Comparison of ENCODE assay signal across 17 mouse cellular contexts in genomic region chr4:149164150-149164549, GRCm38 (mm10). TPM values are rescaled to one million over a fixed set of nuclear protein-coding genes. Genes with fewer than 3 reads are reported as not detected.
DNase-seq lines count a peak whose midpoint lies in the region; ATAC-seq and TF ChIP-seq lines count a peak whose summit lies in the region.
"Had no signal": no experiment of that assay in that cellular context is flagged by ENCODE, and none has a peak within 500 bp of the region (broad histone marks: within the 10 kb centered on the region; RNA-seq: fewer than 3 reads in every experiment).

No protein-coding gene starts in this region.

- no peak overlapping the region for H3K4me2 ChIP-seq in hindbrain, postnatal 0 days (ENCODE audit: low read depth, low read length)
- H3K4me2 ChIP-seq in hindbrain, embryonic 14.5 days (replicated peaks), result no peak overlapping the region
- 0 out of 2 replicates have a peak overlapping the region, but pooled peaks have one; percentile 8 for H3K4me2 ChIP-seq in lung, postnatal 0 days (replicated peaks; ENCODE audit: low read depth, low read length)
- H3K4me2 ChIP-seq in neural tube, embryonic 15.5 days, result no peak overlapping the region
- H3K4me2 ChIP-seq: limb, embryonic 12.5 days; midbrain, embryonic 13.5 days had no signal

- TF ChIP-seq CTCF in hindbrain, postnatal 0 days (IDR thresholded peaks at IDR 0.05; ENCODE audit: low read depth), result peak; percentile 39
- TF ChIP-seq CTCF in lung, postnatal 0 days (IDR thresholded peaks at IDR 0.05), result peak; percentile 53
- peak; percentile 16; the same call in 1 of the 2 replicates for TF ChIP-seq CTCF in brain, embryonic 14.5 days (IDR thresholded peaks at IDR 0.05; ENCODE audit: borderline replicate concordance, extremely low read depth, insufficient read depth, insufficient read length)

- no peak overlapping the region for H3K4me3 ChIP-seq in hindbrain, postnatal 0 days (ENCODE audit: low read length)
- no peak overlapping the region for H3K4me3 ChIP-seq in hindbrain, embryonic 14.5 days (replicated peaks; ENCODE audit: low read length)
- no peak overlapping the region for H3K4me3 ChIP-seq in lung, postnatal 0 days (ENCODE audit: low read depth, low read length)
- no peak overlapping the region for H3K4me3 ChIP-seq in neural tube, embryonic 15.5 days (replicated peaks)
- H3K4me3 ChIP-seq: limb, embryonic 12.5 days had no signal

- peaks cover 30% of the 10 kb centered on the region for H3K36me3 ChIP-seq in hindbrain, postnatal 0 days (ENCODE audit: insufficient read depth, low read length)
- H3K36me3 ChIP-seq in hindbrain, embryonic 14.5 days (replicated peaks; ENCODE audit: control insufficient read depth, insufficient read depth), result peaks cover 61% of the 10 kb centered on the region
- H3K36me3 ChIP-seq in lung, postnatal 0 days (ENCODE audit: insufficient read depth, low read length), result peaks cover 20% of the 10 kb centered on the region; the same call in 1 of the 2 replicates
- peaks cover 36% of the 10 kb centered on the region for H3K36me3 ChIP-seq in neural tube, embryonic 15.5 days

- no peak for TF ChIP-seq EP300 in lung, postnatal 0 days (IDR thresholded peaks at IDR 0.05)

- H3K27me3 ChIP-seq in hindbrain, postnatal 0 days (ENCODE audit: insufficient read depth, low read length), result no peaks in the 10 kb centered on the region
- H3K27me3 ChIP-seq in hindbrain, embryonic 14.5 days (ENCODE audit: control insufficient read depth, insufficient read depth, low read length), result no peaks in the 10 kb centered on the region
- no peaks in the 10 kb centered on the region for H3K27me3 ChIP-seq in lung, postnatal 0 days (replicated peaks; ENCODE audit: insufficient read depth, low read length)
- H3K27me3 ChIP-seq in neural tube, embryonic 15.5 days (replicated peaks), result no peaks in the 10 kb centered on the region
- H3K27me3 ChIP-seq: limb, embryonic 12.5 days; midbrain, embryonic 13.5 days had no signal

- no peak overlapping the region for H3K27ac ChIP-seq in hindbrain, postnatal 0 days
- no peak overlapping the region for H3K27ac ChIP-seq in hindbrain, embryonic 14.5 days
- H3K27ac ChIP-seq in lung, postnatal 0 days (ENCODE audit: low read length), result no peak overlapping the region
- H3K27ac ChIP-seq in neural tube, embryonic 15.5 days (replicated peaks), result no peak overlapping the region
- H3K27ac ChIP-seq: limb, embryonic 12.5 days; midbrain, embryonic 13.5 days had no signal

- peaks cover 4% of the 10 kb centered on the region; the same call in 1 of the 2 replicates for H3K4me1 ChIP-seq in hindbrain, postnatal 0 days (ENCODE audit: insufficient read depth, low read length)
- peaks cover 10% of the 10 kb centered on the region for H3K4me1 ChIP-seq in hindbrain, embryonic 14.5 days (replicated peaks; ENCODE audit: control insufficient read depth, insufficient read depth, low read length)
- H3K4me1 ChIP-seq in lung, postnatal 0 days (ENCODE audit: insufficient read depth, low read depth, low read length), result no peaks in the 10 kb centered on the region
- peaks cover 31% of the 10 kb centered on the region for H3K4me1 ChIP-seq in neural tube, embryonic 15.5 days

- no peak overlapping the region for H3K9ac ChIP-seq in hindbrain, postnatal 0 days (replicated peaks; ENCODE audit: low read length)
- no peak overlapping the region for H3K9ac ChIP-seq in hindbrain, embryonic 14.5 days
- H3K9ac ChIP-seq in lung, postnatal 0 days (replicated peaks; ENCODE audit: low read depth), result no peak overlapping the region
- H3K9ac ChIP-seq in neural tube, embryonic 15.5 days (replicated peaks), result no peak overlapping the region
- H3K9ac ChIP-seq: limb, embryonic 12.5 days; midbrain, embryonic 13.5 days had no signal

- no peaks in the 10 kb centered on the region for H3K9me3 ChIP-seq in hindbrain, postnatal 0 days (ENCODE audit: low read length)
- no peaks in the 10 kb centered on the region for H3K9me3 ChIP-seq in hindbrain, embryonic 14.5 days (ENCODE audit: control insufficient read depth, low read length)
- no peaks in the 10 kb centered on the region for H3K9me3 ChIP-seq in lung, postnatal 0 days (ENCODE audit: low read length)
- no peaks in the 10 kb centered on the region for H3K9me3 ChIP-seq in neural tube, embryonic 15.5 days (replicated peaks)
- H3K9me3 ChIP-seq: limb, embryonic 12.5 days; midbrain, embryonic 13.5 days had no signal

- WGBS in hindbrain, postnatal 0 days, result 55% methylated on average over 5 of the region's 5 CpGs
- WGBS in hindbrain, embryonic 14.5 days, result 71% methylated on average over 5 of the region's 5 CpGs
- WGBS in lung, postnatal 0 days, result 52% methylated on average over 5 of the region's 5 CpGs
- 62% methylated on average over 5 of the region's 5 CpGs for WGBS in neural tube, embryonic 15.5 days

- TF ChIP-seq POLR2A in brain, embryonic 14.5 days (IDR thresholded peaks at IDR 0.05; ENCODE audit: borderline replicate concordance, extremely low read depth, insufficient read depth, insufficient read length, poor library complexity, severe bottlenecking), result no peak

- DNase-seq in hindbrain, postnatal 0 days (ENCODE audit: low spot score), result peak; percentile 27
- no peak for DNase-seq in hindbrain, embryonic 14.5 days (ENCODE audit: low spot score)
- DNase-seq in lung, postnatal 0 days (ENCODE audit: low spot score), result no peak
- DNase-seq in lung, postnatal 36 days, result no peak
- no peak for DNase-seq in brain, embryonic 14.5 days (ENCODE audit: low read depth)
- no peak for DNase-seq in cerebellum, postnatal 25 days
- no peak for DNase-seq in spleen, postnatal 14 days (ENCODE audit: low spot score in 2 of 2)
- DNase-seq: cerebellum, adult 9-11 months; heart, adult 11 months; heart, postnatal 14 days; kidney, postnatal 25 days; layer of hippocampus, postnatal 36 days had no signal

- ATAC-seq in hindbrain, postnatal 0 days, result no peak
- no peak for ATAC-seq in hindbrain, embryonic 14.5 days (ENCODE audit: low FRiP score)
- ATAC-seq in lung, postnatal 0 days, result no peak
- no peak for ATAC-seq in neural tube, embryonic 15.5 days (ENCODE audit: low FRiP score)
- ATAC-seq: midbrain, embryonic 13.5 days had no signal

RNA-seq across cellular contexts. Expression of gene Pgd, which starts 2.4 kb away (rescaled TPM):
- total RNA-seq in hindbrain, postnatal 0 days (2014; rRNA removed), result 24.9 and 36.3 TPM in 2 replicates
- polyA plus RNA-seq in hindbrain, postnatal 0 days (2015; fragmentation: Nextera tagmentation; extraction: Ambion mirVana), result 94.8 and 95.0 TPM in 2 replicates
- polyA plus RNA-seq in hindbrain, embryonic 14.5 days (2014; fragmentation: Nextera tagmentation; extraction: Ambion mirVana), result 46.4 TPM in 2 replicates
- polyA plus RNA-seq in lung, postnatal 0 days (2015; fragmentation: Nextera tagmentation; extraction: Ambion mirVana), result 113 and 119 TPM in 2 replicates
- polyA plus RNA-seq in brain, embryonic 14.5 days (2012; rRNA removed), result 94.0 and 107 TPM in 2 replicates
- polyA plus RNA-seq in neural tube, embryonic 15.5 days (2015; fragmentation: Nextera tagmentation; extraction: Ambion mirVana), result 107 and 121 TPM in 2 replicates

RNA-seq across cellular contexts. Expression of gene Cenps, which starts 26.7 kb away (rescaled TPM):
- total RNA-seq in hindbrain, postnatal 0 days (2014; rRNA removed), result 3.5 and 6.5 TPM in 2 replicates
- polyA plus RNA-seq in hindbrain, postnatal 0 days (2015; fragmentation: Nextera tagmentation; extraction: Ambion mirVana), result 17.2 and 20.8 TPM in 2 replicates
- 16.9 and 18.7 TPM in 2 replicates for polyA plus RNA-seq in hindbrain, embryonic 14.5 days (2014; fragmentation: Nextera tagmentation; extraction: Ambion mirVana)
- polyA plus RNA-seq in lung, postnatal 0 days (2015; fragmentation: Nextera tagmentation; extraction: Ambion mirVana), result 4.9 and 5.3 TPM in 2 replicates
- 15.1 and 20.2 TPM in 2 replicates for polyA plus RNA-seq in brain, embryonic 14.5 days (2012; rRNA removed)
- 17.3 and 18.6 TPM in 2 replicates for polyA plus RNA-seq in neural tube, embryonic 15.5 days (2015; fragmentation: Nextera tagmentation; extraction: Ambion mirVana)

RNA-seq across cellular contexts. Expression of gene Cort, which starts 37.6 kb away (rescaled TPM):
- 2.7 TPM in 1 of 2 replicates, not detected in the other for total RNA-seq in hindbrain, postnatal 0 days (2014; rRNA removed)
- polyA plus RNA-seq in hindbrain, postnatal 0 days (2015; fragmentation: Nextera tagmentation; extraction: Ambion mirVana), result 0.38 and 0.93 TPM in 2 replicates
- 0.41 and 0.99 TPM in 2 replicates for polyA plus RNA-seq in hindbrain, embryonic 14.5 days (2014; fragmentation: Nextera tagmentation; extraction: Ambion mirVana)
- polyA plus RNA-seq in lung, postnatal 0 days (2015; fragmentation: Nextera tagmentation; extraction: Ambion mirVana), result 0.18 and 0.21 TPM in 2 replicates
- polyA plus RNA-seq in brain, embryonic 14.5 days (2012; rRNA removed), result 0.11 and 0.46 TPM in 2 replicates
- not detected in 2 replicates for polyA plus RNA-seq in neural tube, embryonic 15.5 days (2015; fragmentation: Nextera tagmentation; extraction: Ambion mirVana)
- polyA plus RNA-seq: embryonic facial prominence, embryonic 11.5 days; neural tube, embryonic 11.5 days had no signal
